Mouse (Mus musculus): Measurements from ENCODE around the gene Pbrm1. TPM values are rescaled to one million over a fixed set of nuclear protein-coding genes. Genes with fewer than 3 reads are reported as not detected.

Pbrm1 gene
- polyA plus RNA-seq, 1 experiment = 3.7 TPM

GRCm38 (mm10) chr14:31115522-31115921, 96.6 kb downstream of the Pbrm1 start:
- no peak overlapping the region for H3K4me3 ChIP-seq (replicated peaks)
- TF ChIP-seq FLI1 (IDR thresholded peaks at IDR 0.05; ENCODE audit: low read length) = no peak
- no peak for TF ChIP-seq GATA1 (IDR thresholded peaks at IDR 0.05; ENCODE audit: borderline replicate concordance, low read length)
- H3K4me1 ChIP-seq = peaks cover 68% of the 10 kb centered on the region
- H3K36me3 ChIP-seq (replicated peaks; ENCODE audit: low read length) = peaks cover 98% of the 10 kb centered on the region
- no peaks in the 10 kb centered on the region for H3K9me3 ChIP-seq
- H3K27me3 ChIP-seq (replicated peaks) = no peaks in the 10 kb centered on the region

GRCm38 (mm10) chr14:31125106-31126075, 106.5 kb downstream of the Pbrm1 start:
- Histone ChIP-seq H3K9me3 (no peaks in the 10 kb centered on the region), H3K27me3 (replicated peaks) (peaks cover 2% of the 10 kb centered on the region), H3K36me3 (replicated peaks; ENCODE audit: low read length) (peaks cover 67% of the 10 kb centered on the region), H3K4me1 (peaks cover 59% of the 10 kb centered on the region), H3K4me3 (replicated peaks) (peak overlapping the region; percentile 85)
- TF ChIP-seq GATA1 (IDR thresholded peaks at IDR 0.05; ENCODE audit: borderline replicate concordance, low read length) (no peak), FLI1 (IDR thresholded peaks at IDR 0.05; ENCODE audit: low read length) (no peak)

GRCm38 (mm10) chr14:31126826-31127225, 107.9 kb downstream of the Pbrm1 start:
- Histone ChIP-seq H3K27me3 (replicated peaks) (peaks cover 15% of the 10 kb centered on the region), H3K4me1 (peaks cover 71% of the 10 kb centered on the region), H3K9me3 (no peaks in the 10 kb centered on the region), H3K36me3 (replicated peaks; ENCODE audit: low read length) (peaks cover 53% of the 10 kb centered on the region), H3K4me3 (replicated peaks) (peak overlapping the region; percentile 86)
- no peak for TF ChIP-seq GATA1 (IDR thresholded peaks at IDR 0.05; ENCODE audit: borderline replicate concordance, low read length)
- no peak for TF ChIP-seq FLI1 (IDR thresholded peaks at IDR 0.05; ENCODE audit: low read length)

DNA sequence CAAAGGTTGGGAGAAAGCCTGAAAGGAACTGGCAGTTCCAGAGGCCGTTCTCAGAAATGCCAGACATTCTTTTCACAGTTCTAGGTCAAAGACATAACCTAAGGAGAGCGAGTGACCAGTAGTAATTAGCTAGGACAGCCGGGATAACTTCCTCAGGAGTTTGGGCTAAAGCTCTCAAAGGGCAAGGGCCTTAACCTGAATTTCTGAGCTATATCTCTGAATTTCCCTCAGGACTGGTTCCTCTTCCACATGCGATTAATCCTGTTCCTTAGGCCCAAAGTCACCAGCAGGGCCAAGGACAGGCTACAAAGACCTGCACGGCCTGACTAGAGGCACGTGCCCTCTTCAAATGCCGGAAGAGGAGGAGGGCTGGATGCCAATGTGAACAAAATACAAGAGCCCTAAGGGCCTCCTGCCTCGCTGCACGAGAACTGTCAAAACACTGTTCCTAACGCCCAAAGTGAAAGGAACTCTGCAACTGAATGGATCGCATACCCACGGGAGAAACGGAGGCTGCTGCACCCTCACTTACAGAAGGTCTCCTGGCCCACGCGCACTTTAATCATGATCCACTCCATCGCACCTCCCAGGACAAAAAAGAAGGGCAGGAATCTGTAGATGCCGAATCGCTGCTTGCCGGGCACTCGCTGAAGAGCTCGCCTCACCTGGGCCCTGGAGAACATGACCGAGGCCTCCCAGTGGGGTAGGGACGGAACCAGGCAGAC, 109.3 kb downstream of the Pbrm1 start:
- Histone ChIP-seq H3K27me3 (replicated peaks) (peaks cover 30% of the 10 kb centered on the region), H3K4me1 (peaks cover 82% of the 10 kb centered on the region), H3K9me3 (no peaks in the 10 kb centered on the region), H3K36me3 (replicated peaks; ENCODE audit: low read length) (peaks cover 40% of the 10 kb centered on the region), H3K4me3 (replicated peaks) (peak overlapping the region; percentile 97)
- TF ChIP-seq GATA1 (IDR thresholded peaks at IDR 0.05; ENCODE audit: borderline replicate concordance, low read length) = no peak

DNA sequence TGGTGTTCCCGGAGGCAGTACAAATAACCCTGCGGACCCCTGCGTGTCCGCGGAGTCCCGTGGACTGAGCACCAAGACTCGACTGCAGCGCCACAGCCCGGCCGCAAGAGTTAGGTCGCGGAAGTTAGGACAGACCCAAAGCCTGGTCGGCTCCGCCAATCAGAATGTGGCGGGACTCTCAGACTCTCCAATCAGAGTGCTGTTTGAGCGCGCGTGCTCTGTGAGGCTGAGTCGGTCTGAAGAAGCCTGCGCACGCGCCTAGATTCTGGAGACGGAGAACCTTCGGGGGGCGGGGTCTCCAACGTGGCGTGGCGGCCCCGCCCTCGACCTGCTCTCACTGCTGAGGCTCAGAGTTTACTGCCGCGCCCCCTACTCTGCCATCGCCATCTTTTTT, 109.9 kb downstream of the Pbrm1 start, which contains the start of gene Smim4:
Gene Smim4, minus strand, starts transcription at position 131 of the 394 bp plus-strand sequence.
- peaks cover 35% of the 10 kb centered on the region for H3K27me3 ChIP-seq (replicated peaks)
- peaks cover 36% of the 10 kb centered on the region for H3K36me3 ChIP-seq (replicated peaks; ENCODE audit: low read length)
- no peaks in the 10 kb centered on the region for H3K9me3 ChIP-seq
- TF ChIP-seq GATA1 (IDR thresholded peaks at IDR 0.05; ENCODE audit: borderline replicate concordance, low read length) (no peak), FLI1 (IDR thresholded peaks at IDR 0.05; ENCODE audit: low read length) (no peak)
- H3K4me1 ChIP-seq = peaks cover 77% of the 10 kb centered on the region
- peak within 1 kb of the TSS; percentile 97 for H3K4me3 ChIP-seq (replicated peaks)

GRCm38 (mm10) chr14:31129326-31130235, 110.6 kb downstream of the Pbrm1 start:
- H3K9me3 ChIP-seq = no peaks in the 10 kb centered on the region
- H3K27me3 ChIP-seq (replicated peaks) = peaks cover 43% of the 10 kb centered on the region
- peaks cover 72% of the 10 kb centered on the region for H3K4me1 ChIP-seq
- H3K36me3 ChIP-seq (replicated peaks; ENCODE audit: low read length) = peaks cover 35% of the 10 kb centered on the region
- TF ChIP-seq GATA1 (IDR thresholded peaks at IDR 0.05; ENCODE audit: borderline replicate concordance, low read length) (no peak), FLI1 (IDR thresholded peaks at IDR 0.05; ENCODE audit: low read length) (no peak)
- peak overlapping the region; percentile 97 for H3K4me3 ChIP-seq (replicated peaks)

GRCm38 (mm10) chr14:31130236-31131220, 111.6 kb downstream of the Pbrm1 start, which contains the start of gene Nt5dc2:
TSS of gene Nt5dc2 (plus strand) at chr14:31131053.
- Histone ChIP-seq H3K36me3 (replicated peaks; ENCODE audit: low read length) (peaks cover 34% of the 10 kb centered on the region), H3K4me1 (peaks cover 62% of the 10 kb centered on the region), H3K4me3 (replicated peaks) (peak within 1 kb of the TSS; percentile 95), H3K9me3 (no peaks in the 10 kb centered on the region), H3K27me3 (replicated peaks) (peaks cover 50% of the 10 kb centered on the region)
- TF ChIP-seq GATA1 (IDR thresholded peaks at IDR 0.05; ENCODE audit: borderline replicate concordance, low read length) (no peak), FLI1 (IDR thresholded peaks at IDR 0.05; ENCODE audit: low read length) (no peak)

GRCm38 (mm10) chr14:31131272-31131821, 112.4 kb downstream of the Pbrm1 start:
- TF ChIP-seq FLI1 (IDR thresholded peaks at IDR 0.05; ENCODE audit: low read length) = no peak
- peaks cover 58% of the 10 kb centered on the region for H3K27me3 ChIP-seq (replicated peaks)
- H3K4me3 ChIP-seq (replicated peaks) = peak overlapping the region; percentile 95
- H3K4me1 ChIP-seq = peaks cover 54% of the 10 kb centered on the region
- no peaks in the 10 kb centered on the region for H3K9me3 ChIP-seq
- peaks cover 34% of the 10 kb centered on the region for H3K36me3 ChIP-seq (replicated peaks; ENCODE audit: low read length)

Measured in megakaryocyte, embryonic 14.5 days (primary cell).